12 mouse cellular contexts compared by ENCODE assay signal in genomic region chr1:135735460-135735859, GRCm38 (mm10). TPM values are rescaled to one million over a fixed set of nuclear protein-coding genes. Genes with fewer than 3 reads are reported as not detected.
DNase-seq lines count a peak whose midpoint lies in the region; ATAC-seq and TF ChIP-seq lines count a peak whose summit lies in the region.
"Had no signal": no experiment of that assay in that cellular context is flagged by ENCODE, and none has a peak within 500 bp of the region (broad histone marks: within the 10 kb centered on the region; RNA-seq: fewer than 3 reads in every experiment).

No protein-coding gene starts in this region.

- H3K4me3 ChIP-seq in gastrocnemius, adult 2 months: peak overlapping the region; percentile 37
- no peak overlapping the region for H3K4me3 ChIP-seq in kidney, adult 2 months (ENCODE audit: insufficient read depth, low read depth, low read length)
- no peak overlapping the region for H3K4me3 ChIP-seq in intestine, embryonic 15.5 days (replicated peaks)
- no peak overlapping the region for H3K4me3 ChIP-seq in midbrain, postnatal 0 days (ENCODE audit: low read depth, low read length)
- H3K4me3 ChIP-seq: hindbrain, embryonic 15.5 days; limb, embryonic 15.5 days had no signal

- intact Hi-C loops in gastrocnemius, adult 2 months (cut with DNase I): no loop called here

- WGBS in kidney, adult 2 months: 49% methylated on average over 6 of the region's 6 CpGs
- WGBS in intestine, embryonic 15.5 days: 47% methylated on average over 6 of the region's 6 CpGs
- WGBS in midbrain, postnatal 0 days: 40% methylated on average over 6 of the region's 6 CpGs

- H3K4me1 ChIP-seq in kidney, adult 2 months (ENCODE audit: control insufficient read depth, insufficient read depth, low read length): peaks cover 14% of the 10 kb centered on the region
- H3K4me1 ChIP-seq in intestine, embryonic 15.5 days (replicated peaks): peaks cover 63% of the 10 kb centered on the region
- no peaks in the 10 kb centered on the region for H3K4me1 ChIP-seq in midbrain, postnatal 0 days (ENCODE audit: insufficient read depth, low read length)

- DNase-seq in gastrocnemius, adult 2 months: no peak
- DNase-seq in gastrocnemius, postnatal 10 days: no peak
- DNase-seq in kidney, postnatal 10 days: peak; percentile 47
- DNase-seq in kidney, adult 2 months: no peak
- DNase-seq in midbrain, postnatal 0 days (ENCODE audit: low spot score): no peak
- no peak for DNase-seq in left cerebral cortex, adult 11 months (ENCODE audit: low spot score)
- DNase-seq: cerebellum, postnatal 14 days had no signal

- H3K36me3 ChIP-seq in kidney, adult 2 months (ENCODE audit: control insufficient read depth, insufficient read depth, low read length): no peaks in the 10 kb centered on the region
- H3K36me3 ChIP-seq in intestine, embryonic 15.5 days: no peaks in the 10 kb centered on the region
- H3K36me3 ChIP-seq in midbrain, postnatal 0 days (ENCODE audit: insufficient read depth, low read length): no peaks in the 10 kb centered on the region
- H3K36me3 ChIP-seq: hindbrain, embryonic 15.5 days had no signal

- H3K27ac ChIP-seq in gastrocnemius, adult 2 months: peak overlapping the region; percentile 91
- no peak overlapping the region for H3K27ac ChIP-seq in kidney, adult 2 months (ENCODE audit: insufficient read depth, low read depth, low read length)
- peak overlapping the region; percentile 77; the same call in 1 of the 2 replicates for H3K27ac ChIP-seq in intestine, embryonic 15.5 days
- H3K27ac ChIP-seq in midbrain, postnatal 0 days (ENCODE audit: low read depth, low read length): no peak overlapping the region

- no peak for TF ChIP-seq CTCF in gastrocnemius, adult 2 months (IDR thresholded peaks at IDR 0.05)
- no peak for TF ChIP-seq CTCF in kidney, adult 2 months (conservative IDR thresholded peaks at IDR 0.05; ENCODE audit: insufficient read depth, insufficient read length, low read depth, low read length)
- no peak for TF ChIP-seq CTCF in midbrain, postnatal 0 days (IDR thresholded peaks at IDR 0.05)

- no peaks in the 10 kb centered on the region for H3K27me3 ChIP-seq in kidney, adult 2 months (replicated peaks; ENCODE audit: control insufficient read depth, insufficient read depth, low read length)
- no peaks in the 10 kb centered on the region for H3K27me3 ChIP-seq in intestine, embryonic 15.5 days (replicated peaks)
- no peaks in the 10 kb centered on the region for H3K27me3 ChIP-seq in midbrain, postnatal 0 days (ENCODE audit: insufficient read depth, low read length)
- H3K27me3 ChIP-seq: hindbrain, embryonic 15.5 days; limb, embryonic 15.5 days; Patski had no signal

- no peak for TF ChIP-seq POLR2A in kidney, adult 2 months (IDR thresholded peaks at IDR 0.05; ENCODE audit: low read depth, low read length)

- H3K4me2 ChIP-seq in intestine, embryonic 15.5 days (replicated peaks): peak overlapping the region; percentile 36
- no peak overlapping the region for H3K4me2 ChIP-seq in midbrain, postnatal 0 days (ENCODE audit: low read depth, low read length, poor library complexity, severe bottlenecking)
- H3K4me2 ChIP-seq: hindbrain, embryonic 15.5 days; limb, embryonic 15.5 days had no signal

- H3K9me3 ChIP-seq in intestine, embryonic 15.5 days: no peaks in the 10 kb centered on the region
- H3K9me3 ChIP-seq in midbrain, postnatal 0 days (ENCODE audit: low read length): no peaks in the 10 kb centered on the region
- H3K9me3 ChIP-seq: hindbrain, embryonic 15.5 days; limb, embryonic 15.5 days had no signal

- ATAC-seq in common myeloid progenitor, adult 5-6 weeks (replicated peaks; ENCODE audit: low read depth, poor library complexity, severe bottlenecking): peak; percentile 4; the same call in 1 of the 2 replicates
- ATAC-seq in intestine, embryonic 15.5 days: no peak
- no peak for ATAC-seq in midbrain, postnatal 0 days (ENCODE audit: low FRiP score)
- ATAC-seq: Patski had no signal

- H3K9ac ChIP-seq in intestine, embryonic 15.5 days: no peak overlapping the region
- no peak overlapping the region for H3K9ac ChIP-seq in midbrain, postnatal 0 days (replicated peaks; ENCODE audit: low read length, poor library complexity, severe bottlenecking)
- H3K9ac ChIP-seq: hindbrain, embryonic 15.5 days; limb, embryonic 15.5 days had no signal

RNA-seq across cellular contexts. Expression of gene Csrp1, which starts 15.6 kb away (rescaled TPM):
- 10 to 100 TPM; 18.9 to 25.0 TPM for total RNA-seq in gastrocnemius, adult 2 months (2021)
- 10 to 100 TPM; 63.5 to 70.3 TPM for total RNA-seq in gastrocnemius, postnatal 10 days (2021)
- polyA plus RNA-seq in kidney, adult 2 months (2012; rRNA removed): 122 and 124 TPM in 2 replicates
- 161 and 170 TPM in 2 replicates for total RNA-seq in common myeloid progenitor, adult 5-6 weeks (2017)
- polyA plus RNA-seq in intestine, embryonic 15.5 days (2015; fragmentation: Nextera tagmentation; extraction: Ambion mirVana): 203 and 215 TPM in 2 replicates
- 48.1 and 64.3 TPM in 2 replicates for total RNA-seq in midbrain, postnatal 0 days (2014; rRNA removed)
- polyA plus RNA-seq in midbrain, postnatal 0 days (2015; fragmentation: Nextera tagmentation; extraction: Ambion mirVana): 21.6 and 25.1 TPM in 2 replicates

RNA-seq across cellular contexts. Expression of gene Phlda3, which starts 30.5 kb away (rescaled TPM):
- 100 to 1,000 TPM in 1 of 2 experiments, 10 to 100 TPM in 1; 78.0 to 140 TPM for total RNA-seq in gastrocnemius, adult 2 months (2021)
- 10 to 100 TPM; 24.1 to 36.7 TPM for total RNA-seq in gastrocnemius, postnatal 10 days (2021)
- 37.2 and 40.0 TPM in 2 replicates for polyA plus RNA-seq in kidney, adult 2 months (2012; rRNA removed)
- 1.6 and 2.2 TPM in 2 replicates for total RNA-seq in common myeloid progenitor, adult 5-6 weeks (2017)
- polyA plus RNA-seq in intestine, embryonic 15.5 days (2015; fragmentation: Nextera tagmentation; extraction: Ambion mirVana): 44.5 and 44.6 TPM in 2 replicates
- total RNA-seq in midbrain, postnatal 0 days (2014; rRNA removed): 45.1 and 54.4 TPM in 2 replicates
- polyA plus RNA-seq in midbrain, postnatal 0 days (2015; fragmentation: Nextera tagmentation; extraction: Ambion mirVana): 48.5 and 48.9 TPM in 2 replicates

RNA-seq across cellular contexts. Expression of gene Tnni1, which starts 43.8 kb away (rescaled TPM):
- total RNA-seq in gastrocnemius, adult 2 months (2021): 100 to 1,000 TPM; 184 to 604 TPM
- total RNA-seq in gastrocnemius, postnatal 10 days (2021): 100 to 1,000 TPM; 162 to 214 TPM
- polyA plus RNA-seq in kidney, adult 2 months (2012; rRNA removed): 5.8 TPM in 1 of 2 replicates, not detected in the other
- not detected in 2 replicates for total RNA-seq in common myeloid progenitor, adult 5-6 weeks (2017)
- 5.4 and 8.3 TPM in 2 replicates for polyA plus RNA-seq in intestine, embryonic 15.5 days (2015; fragmentation: Nextera tagmentation; extraction: Ambion mirVana)
- 2.2 TPM in 1 of 2 replicates, not detected in the other for total RNA-seq in midbrain, postnatal 0 days (2014; rRNA removed)
- polyA plus RNA-seq in midbrain, postnatal 0 days (2015; fragmentation: Nextera tagmentation; extraction: Ambion mirVana): 0.57 and 0.70 TPM in 2 replicates

Comparison
In these comparisons a context has a peak if more than half of its experiments do, and no peak if none do; other contexts are left out.
1. H3K27ac ChIP-seq: peak in gastrocnemius, adult 2 months (single experiment) and intestine, embryonic 15.5 days (single experiment); none in kidney, adult 2 months (single experiment) and midbrain, postnatal 0 days (single experiment).
2. RNA of gene Tnni1, which starts 43.8 kb away (total RNA-seq): 184 to 604 TPM in gastrocnemius, adult 2 months and 162 to 214 TPM in gastrocnemius, postnatal 10 days; 2.2 TPM in midbrain, postnatal 0 days and not detected in common myeloid progenitor, adult 5-6 weeks; every median in the first group is over 10 times any median in the second.